Mouse (Mus musculus) ES-E14 (cell line): Measurements from ENCODE around the gene Itga10.

Experiments used
- CHD2 ChIP-seq: IDR thresholded peaks from 2 replicates; pipeline ENCODE4 v1.6.1; 2014; ENCODE audit warnings: mild to moderate bottlenecking, low read depth, low read length, inconsistent platforms
- MAFK ChIP-seq: IDR thresholded peaks from 2 replicates; pipeline ENCODE4 v1.6.1; 2014; ENCODE audit warnings: mild to moderate bottlenecking, low read depth, low read length, inconsistent platforms; ENCODE audit not compliant: insufficient read depth
- ZC3H11A ChIP-seq: IDR thresholded peaks from 2 replicates; pipeline ENCODE4 v1.6.1; 2012; ENCODE audit warnings: low read depth, mild to moderate bottlenecking, inconsistent platforms, low read length, borderline replicate concordance
- ZNF384 ChIP-seq: IDR thresholded peaks from 2 replicates; pipeline ENCODE4 v1.6.1; 2012; ENCODE audit warnings: low read depth, low read length, inconsistent platforms

DNA sequence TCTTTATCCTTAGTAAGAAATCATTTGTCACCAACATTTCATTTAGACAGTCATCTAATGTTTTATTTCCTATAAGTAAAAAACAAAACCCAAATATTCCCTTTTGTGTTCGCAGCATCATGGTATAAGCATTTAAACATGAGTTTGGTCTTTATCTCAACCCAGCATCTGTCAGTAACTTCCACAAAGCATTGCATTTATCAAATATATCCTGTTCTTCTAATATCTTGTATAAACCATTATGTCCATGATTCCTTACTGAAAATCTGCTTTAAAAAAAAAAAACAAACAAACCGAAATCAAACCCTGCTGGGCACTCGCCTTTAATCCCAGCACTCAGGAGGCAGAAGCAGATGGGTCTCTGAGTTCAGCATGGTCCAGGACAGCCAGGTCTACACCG lies 38.8 kb upstream of the Itga10 start:
- TF ChIP-seq ZC3H11A, result no peak
- TF ChIP-seq MAFK, result no peak
- TF ChIP-seq CHD2, result no peak
- TF ChIP-seq ZNF384, result no peak
